Mouse (Mus musculus): ENCODE results near the gene Matn4.

Matn4 gene

GRCm38 (mm10) chr2:164405060-164405459 lies at the start of gene Matn4:
TSS of gene Matn4 (minus strand) at chr2:164405160.
- no peak for DNase-seq (ENCODE audit: low read depth, low spot score)

GRCm38 (mm10) chr2:164453887-164454500 lies 49.0 kb upstream of the Matn4 start:
- DNase-seq (ENCODE audit: low read depth, low spot score) = no peak

GRCm38 (mm10) chr2:164453047-164453757 lies 48.2 kb upstream of the Matn4 start:
- DNase-seq (ENCODE audit: low read depth, low spot score) = no peak

- no peak for DNase-seq (ENCODE audit: low read depth, low spot score)
These were observed 47.2 kb upstream of the Matn4 start for GRCm38 (mm10) chr2:164452000-164452676.

- DNase-seq (ENCODE audit: low read depth, low spot score) = no peak
These were observed 44.5 kb upstream of the Matn4 start for GRCm38 (mm10) chr2:164449341-164450042.

- DNase-seq (ENCODE audit: low read depth, low spot score) = no peak
These were observed 44.0 kb upstream of the Matn4 start for GRCm38 (mm10) chr2:164448921-164449320.

- DNase-seq (ENCODE audit: low read depth, low spot score) = no peak
These were observed 43.2 kb upstream of the Matn4 start for GRCm38 (mm10) chr2:164448140-164448539.

GRCm38 (mm10) chr2:164446086-164446469 lies 41.1 kb upstream of the Matn4 start:
- DNase-seq (ENCODE audit: low read depth, low spot score) = no peak

- DNase-seq (ENCODE audit: low read depth, low spot score) = no peak
These were observed 40.6 kb upstream of the Matn4 start for GRCm38 (mm10) chr2:164445399-164446085.

GRCm38 (mm10) chr2:164444701-164445100 lies 39.7 kb upstream of the Matn4 start:
- DNase-seq (ENCODE audit: low read depth, low spot score) = no peak

- DNase-seq (ENCODE audit: low read depth, low spot score) = no peak
These were observed 38.6 kb upstream of the Matn4 start, which contains the start of gene Sdc4 for GRCm38 (mm10) chr2:164443460-164444000. TSS of gene Sdc4 (minus strand) at chr2:164443887.

GRCm38 (mm10) chr2:164443051-164443437 lies 38.1 kb upstream of the Matn4 start:
- DNase-seq (ENCODE audit: low read depth, low spot score) = peak; percentile 67

- no peak for DNase-seq (ENCODE audit: low read depth, low spot score)
These were observed 37.5 kb upstream of the Matn4 start for GRCm38 (mm10) chr2:164442315-164443050.

GRCm38 (mm10) chr2:164441731-164442130 lies 36.8 kb upstream of the Matn4 start:
- DNase-seq (ENCODE audit: low read depth, low spot score) = no peak

GRCm38 (mm10) chr2:164441155-164441554 lies 36.2 kb upstream of the Matn4 start:
- DNase-seq (ENCODE audit: low read depth, low spot score) = no peak

- DNase-seq (ENCODE audit: low read depth, low spot score) = no peak
These were observed 35.4 kb upstream of the Matn4 start for GRCm38 (mm10) chr2:164440314-164440713.

GRCm38 (mm10) chr2:164439001-164439421 lies 34.1 kb upstream of the Matn4 start:
- DNase-seq (ENCODE audit: low read depth, low spot score) = no peak

- DNase-seq (ENCODE audit: low read depth, low spot score) = no peak
These were observed 33.3 kb upstream of the Matn4 start for GRCm38 (mm10) chr2:164438257-164438656.

- DNase-seq (ENCODE audit: low read depth, low spot score) = no peak
These were observed 32.8 kb upstream of the Matn4 start for GRCm38 (mm10) chr2:164437710-164438109.

- no peak for DNase-seq (ENCODE audit: low read depth, low spot score)
These were observed 32.0 kb upstream of the Matn4 start for GRCm38 (mm10) chr2:164436961-164437360.
